Mouse (Mus musculus) cerebellum, adult 2 months (tissue): Measurements from ENCODE around the gene Grin2c. TPM values are rescaled to one million over a fixed set of nuclear protein-coding genes. Genes with fewer than 3 reads are reported as not detected.
A peak's percentile ranks its signal among the peaks of the same experiment; 100 is the strongest.

ENCODE experiments used
- DNase-seq, 2 experiments: peaks; one replicate each; pipeline ENCODE4 v3.0.0; 2021
- H3K27ac ChIP-seq: fragments of 200-500 bp; 2 replicates; pipeline ENCODE4 v1.5.1; 2012; ENCODE audit warnings: low read length, control low read depth, inconsistent platforms; ENCODE audit not compliant: insufficient read depth
- H3K27me3 ChIP-seq: fragments of 200-500 bp; 2 replicates; pipeline ENCODE4 v1.6.1; 2012; ENCODE audit warnings: inconsistent platforms, mild to moderate bottlenecking, low read length, moderate library complexity; ENCODE audit not compliant: control insufficient read depth, insufficient read depth
- H3K4me1 ChIP-seq: fragments of 200-500 bp; 2 replicates; pipeline ENCODE4 v1.6.1; 2011; ENCODE audit warnings: low read length; ENCODE audit not compliant: control insufficient read depth, insufficient read depth
- H3K4me3 ChIP-seq: fragments of 200-500 bp; replicated peaks from 2 replicates; pipeline ENCODE3; 2011; ENCODE audit warnings: mild to moderate bottlenecking, low read depth, low read length, control low read depth; ENCODE audit not compliant: insufficient read depth
- CTCF ChIP-seq: fragments of 200-500 bp; IDR thresholded peaks from 2 replicates; pipeline ENCODE4 v1.5.1; 2011; ENCODE audit warnings: low read depth, mild to moderate bottlenecking, control low read depth, low read length, moderate library complexity, borderline replicate concordance; ENCODE audit not compliant: insufficient read depth
- POLR2A ChIP-seq: fragments of 200-500 bp; IDR thresholded peaks from 2 replicates; pipeline ENCODE4 v1.6.1; 2011; ENCODE audit warnings: low read length, control low read depth, borderline replicate concordance; ENCODE audit not compliant: insufficient read depth
- WGBS: fragments of 180-500 bp; shearing (Covaris S2); methylation state at CpG from one replicate; pipeline ENCODE4 v1.1.7; 2018; 5-methylcytosine and 5-hydroxymethylcytosine counted together
- polyA plus RNA-seq: library from polyadenylated mRNA; depleted of rRNA; stranded (reverse); fragments of >200 nt; gene quantifications from 2 replicates; pipeline ENCODE4 v1.2.3, GENCODE M21; 2012

Gene Grin2c
- polyA plus RNA-seq, 1 experiment = 249 TPM

- no peak overlapping the region for H3K27ac ChIP-seq
- H3K27me3 ChIP-seq = no peaks in the 10 kb centered on the region
- TF ChIP-seq CTCF (no peak), POLR2A (no peak)
- peaks cover 7% of the 10 kb centered on the region; the same call in 1 of the 2 replicates for H3K4me1 ChIP-seq
- 88% methylated on average over 6 of the region's 6 CpGs for WGBS
- no peak for DNase-seq
- no peak overlapping the region for H3K4me3 ChIP-seq
Measured at GRCm38 (mm10) chr11:115274771-115275170, 7.7 kb upstream of the Grin2c start.

DNA sequence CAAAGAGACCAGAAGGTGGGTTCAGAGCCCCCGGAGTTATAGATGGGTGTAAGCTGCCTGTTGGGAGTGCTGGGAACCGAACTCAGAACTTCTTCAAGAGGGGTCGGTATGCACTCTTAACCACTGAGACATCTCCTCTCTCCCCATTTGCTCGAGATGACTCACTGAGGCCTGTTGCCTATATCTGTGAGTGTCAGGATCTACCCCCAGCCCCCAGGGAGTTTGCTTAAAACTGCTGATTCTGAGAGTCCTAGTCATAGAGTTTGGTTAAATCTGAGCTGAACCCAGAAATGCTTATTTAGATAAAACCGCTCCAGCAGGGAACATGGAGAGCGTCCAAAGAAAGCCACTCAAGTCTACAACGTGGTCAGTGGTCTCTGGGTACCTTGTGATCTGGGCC lies 7.1 kb upstream of the Grin2c start:
- H3K27ac ChIP-seq = no peak overlapping the region
- H3K4me3 ChIP-seq = no peak overlapping the region
- 85% methylated on average over 7 of the region's 7 CpGs for WGBS
- TF ChIP-seq POLR2A = no peak
- TF ChIP-seq CTCF = no peak
- no peak for DNase-seq
- H3K27me3 ChIP-seq = no peaks in the 10 kb centered on the region
- peaks cover 13% of the 10 kb centered on the region; the same call in 1 of the 2 replicates for H3K4me1 ChIP-seq

GRCm38 (mm10) chr11:115273735-115274134 lies 6.7 kb upstream of the Grin2c start:
- Histone ChIP-seq H3K27ac (no peak overlapping the region), H3K4me1 (peaks cover 18% of the 10 kb centered on the region; the same call in 1 of the 2 replicates), H3K4me3 (no peak overlapping the region), H3K27me3 (no peaks in the 10 kb centered on the region)
- WGBS = 80% methylated on average over 7 of the region's 7 CpGs
- DNase-seq = no peak
- TF ChIP-seq CTCF = no peak
- no peak for TF ChIP-seq POLR2A

GRCm38 (mm10) chr11:115272894-115273498 lies 6.0 kb upstream of the Grin2c start:
- no peak overlapping the region for H3K4me3 ChIP-seq
- no peak overlapping the region for H3K27ac ChIP-seq
- H3K4me1 ChIP-seq = peaks cover 25% of the 10 kb centered on the region
- 64% methylated on average over 10 of the region's 10 CpGs for WGBS
- TF ChIP-seq CTCF (no peak), POLR2A (no peak)
- no peak for DNase-seq
- H3K27me3 ChIP-seq = no peaks in the 10 kb centered on the region

DNA sequence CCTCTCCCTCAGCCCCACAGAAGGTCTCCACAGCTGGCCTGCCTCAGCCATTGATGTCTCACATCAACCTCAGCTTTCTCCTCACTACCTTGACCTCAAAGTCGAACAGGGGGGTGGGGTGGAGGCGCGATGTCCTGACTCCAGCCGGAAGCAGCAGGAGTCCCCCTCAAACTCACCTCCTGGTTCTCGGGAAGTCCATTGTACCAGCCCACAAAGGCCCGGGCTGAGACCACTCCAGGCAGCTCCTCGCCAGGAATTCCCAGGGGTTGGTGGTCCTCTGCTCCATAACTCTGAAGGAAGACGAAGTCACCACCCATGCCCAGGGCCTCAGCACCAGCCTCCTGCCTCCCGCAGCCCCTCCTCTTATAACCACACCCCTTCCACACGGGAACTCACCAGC lies 4.4 kb upstream of the Grin2c start:
- Histone ChIP-seq H3K27ac (no peak overlapping the region), H3K4me1 (peaks cover 27% of the 10 kb centered on the region), H3K4me3 (no peak overlapping the region), H3K27me3 (no peaks in the 10 kb centered on the region)
- 68% methylated on average over 10 of the region's 10 CpGs for WGBS
- DNase-seq = no peak
- TF ChIP-seq POLR2A = no peak
- no peak for TF ChIP-seq CTCF

- no peak overlapping the region for H3K4me3 ChIP-seq
- H3K27me3 ChIP-seq = no peaks in the 10 kb centered on the region
- WGBS = 76% methylated on average over 9 of the region's 9 CpGs
- no peak for DNase-seq
- no peak overlapping the region for H3K27ac ChIP-seq
- TF ChIP-seq CTCF (no peak), POLR2A (no peak)
- peaks cover 27% of the 10 kb centered on the region for H3K4me1 ChIP-seq
Measured at GRCm38 (mm10) chr11:115271052-115271451, 4.0 kb upstream of the Grin2c start.

DNA sequence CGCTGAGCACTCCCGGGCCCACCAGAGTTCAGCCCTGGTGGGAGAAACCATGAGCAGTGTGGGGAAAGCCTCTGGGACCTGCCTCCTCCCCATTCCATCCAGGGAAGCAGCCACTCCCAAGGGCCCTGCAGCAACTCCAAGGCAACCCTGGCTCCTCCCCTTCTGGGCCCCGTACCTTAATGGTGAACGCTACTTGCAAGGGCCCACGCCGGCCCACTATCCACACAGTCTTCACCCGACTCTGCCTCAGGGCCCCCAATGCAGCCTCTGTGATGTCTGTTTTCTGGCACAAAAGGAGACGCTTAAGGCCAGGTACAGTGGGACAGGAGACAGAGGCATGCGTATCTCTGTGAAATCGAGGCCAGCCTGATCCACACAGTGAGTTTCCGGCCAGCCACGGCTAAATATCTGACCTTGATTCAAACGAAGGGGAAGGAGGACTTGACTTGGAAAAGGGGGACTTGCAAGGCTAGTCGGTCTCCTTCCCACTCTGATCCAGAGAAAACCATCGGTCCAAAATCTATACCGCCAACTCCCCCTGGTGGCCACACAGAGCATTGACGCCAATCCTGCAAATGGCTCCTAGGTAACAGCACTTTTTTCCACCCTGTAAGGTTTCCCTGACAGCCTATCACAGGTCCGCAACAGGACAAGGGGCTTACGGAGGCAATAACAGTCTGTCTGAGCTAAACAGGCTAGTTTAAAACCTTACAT lies 3.3 kb upstream of the Grin2c start:
- H3K4me3 ChIP-seq = peak overlapping the region; percentile 20
- peak; percentile 91 to 96 for DNase-seq
- H3K27ac ChIP-seq = peak overlapping the region; percentile 65
- peak; percentile 94 for TF ChIP-seq CTCF
- TF ChIP-seq POLR2A = no peak
- H3K27me3 ChIP-seq = no peaks in the 10 kb centered on the region
- WGBS = 9% methylated on average over 19 of the region's 19 CpGs
- H3K4me1 ChIP-seq = peaks cover 27% of the 10 kb centered on the region

GRCm38 (mm10) chr11:115269330-115270066 lies 2.5 kb upstream of the Grin2c start:
- H3K27ac ChIP-seq = peak overlapping the region; percentile 59
- DNase-seq = peak in 1 of 2 experiments; percentile 56
- no peaks in the 10 kb centered on the region for H3K27me3 ChIP-seq
- peaks cover 23% of the 10 kb centered on the region for H3K4me1 ChIP-seq
- no peak overlapping the region for H3K4me3 ChIP-seq
- 60% methylated on average over 27 of the region's 27 CpGs for WGBS
- TF ChIP-seq CTCF = no peak
- no peak for TF ChIP-seq POLR2A
